Mouse (Mus musculus): ENCODE measurements around the gene Gm17332. TPM values are rescaled to one million over a fixed set of nuclear protein-coding genes. Genes with fewer than 3 reads are reported as not detected.

The Gm17332 gene
- not detected in 2 replicates for polyA plus RNA-seq (2014; fragmentation: Nextera tagmentation; extraction: Ambion mirVana)

DNA sequence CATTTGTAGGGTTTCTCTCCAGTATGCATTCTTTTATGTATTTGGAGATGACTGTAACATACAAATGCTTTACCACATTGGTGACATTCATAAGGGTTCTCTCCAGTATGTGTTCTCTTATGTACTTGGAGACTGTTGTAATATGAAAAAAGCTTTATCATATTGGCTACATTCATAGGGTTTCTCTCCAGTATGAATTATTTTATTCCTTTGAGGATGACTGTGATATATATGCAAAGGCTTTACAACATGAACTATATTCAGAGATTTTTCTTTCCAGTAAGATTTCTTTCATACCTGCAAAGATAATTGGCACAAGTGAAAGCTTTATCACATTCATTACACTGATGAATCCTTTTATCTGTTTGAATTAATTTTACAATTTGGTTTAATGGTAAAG, at the start of gene Gm17332:
TSS of gene Gm17332 (minus strand) at position 101 of the 400 bp plus-strand sequence.
- DNase-seq (ENCODE audit: low spot score) (no peak), ATAC-seq (replicated peaks; ENCODE audit: low FRiP score, low TSS enrichment, low read depth) (no peak)
- Histone ChIP-seq H3K27me3 (replicated peaks; ENCODE audit: control insufficient read depth, insufficient read depth, low read length) (no peaks in the 10 kb centered on the region), H3K4me3 (ENCODE audit: low read depth, low read length) (no peak within 1 kb of the TSS), H3K9me3 (ENCODE audit: control insufficient read depth, low read length) (0 out of 2 replicates have a peak, but pooled peaks cover 4% of the 10 kb centered on the region), H3K4me2 (ENCODE audit: low read length) (no peak within 1 kb of the TSS), H3K4me1 (replicated peaks; ENCODE audit: control insufficient read depth, insufficient read depth, low read length) (no peaks in the 10 kb centered on the region), H3K36me3 (ENCODE audit: control insufficient read depth, insufficient read depth, low read length) (no peaks in the 10 kb centered on the region), H3K27ac (ENCODE audit: low read depth) (no peak within 1 kb of the TSS), H3K9ac (ENCODE audit: low read length) (no peak within 1 kb of the TSS)

DNA sequence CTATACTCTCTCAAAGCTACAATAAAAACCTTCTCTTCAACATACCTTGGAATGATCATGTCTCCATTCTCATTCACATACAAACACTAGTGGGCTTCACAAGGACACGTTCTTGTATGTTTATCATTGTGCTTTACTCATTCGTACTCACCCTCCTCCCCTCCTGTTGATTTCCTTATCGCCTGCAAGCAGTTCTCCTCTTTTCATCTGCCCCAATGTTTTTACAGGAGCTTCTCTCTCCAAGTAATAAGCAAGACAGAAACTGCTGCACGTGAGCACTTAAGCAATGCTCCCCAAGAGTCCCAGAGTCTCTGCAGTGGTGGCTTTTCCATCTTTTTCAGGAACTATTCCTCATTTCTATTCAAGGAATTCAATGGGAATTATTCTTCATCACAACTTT, 47.7 kb upstream of the Gm17332 start:
- H3K4me1 ChIP-seq (replicated peaks; ENCODE audit: control insufficient read depth, insufficient read depth, low read length) = no peaks in the 10 kb centered on the region
- no peak overlapping the region for H3K4me3 ChIP-seq (ENCODE audit: low read depth, low read length)
- no peak overlapping the region for H3K27ac ChIP-seq (ENCODE audit: low read depth)
- H3K4me2 ChIP-seq (ENCODE audit: low read length) = no peak overlapping the region
- H3K9ac ChIP-seq (ENCODE audit: low read length) = no peak overlapping the region
- H3K36me3 ChIP-seq (ENCODE audit: control insufficient read depth, insufficient read depth, low read length) = no peaks in the 10 kb centered on the region
- no peaks in the 10 kb centered on the region for H3K27me3 ChIP-seq (replicated peaks; ENCODE audit: control insufficient read depth, insufficient read depth, low read length)
- H3K9me3 ChIP-seq (ENCODE audit: control insufficient read depth, low read length) = no peaks in the 10 kb centered on the region
- no peak for ATAC-seq (replicated peaks; ENCODE audit: low FRiP score, low TSS enrichment, low read depth)
- DNase-seq (ENCODE audit: low spot score) = no peak
- 57% methylated on average over 4 of the region's 4 CpGs for WGBS

GRCm38 (mm10) chr11:31225359-31225758, 43.1 kb upstream of the Gm17332 start:
- Histone ChIP-seq H3K36me3 (ENCODE audit: control insufficient read depth, insufficient read depth, low read length) (no peaks in the 10 kb centered on the region), H3K27me3 (replicated peaks; ENCODE audit: control insufficient read depth, insufficient read depth, low read length) (no peaks in the 10 kb centered on the region), H3K9me3 (ENCODE audit: control insufficient read depth, low read length) (no peaks in the 10 kb centered on the region), H3K9ac (ENCODE audit: low read length) (no peak overlapping the region), H3K27ac (ENCODE audit: low read depth) (no peak overlapping the region), H3K4me1 (replicated peaks; ENCODE audit: control insufficient read depth, insufficient read depth, low read length) (no peaks in the 10 kb centered on the region), H3K4me3 (ENCODE audit: low read depth, low read length) (no peak overlapping the region), H3K4me2 (ENCODE audit: low read length) (no peak overlapping the region)
- WGBS = 91% methylated on average over 1 of the region's 1 CpGs
- no peak for ATAC-seq (replicated peaks; ENCODE audit: low FRiP score, low TSS enrichment, low read depth)
- DNase-seq (ENCODE audit: low spot score) = no peak

DNA sequence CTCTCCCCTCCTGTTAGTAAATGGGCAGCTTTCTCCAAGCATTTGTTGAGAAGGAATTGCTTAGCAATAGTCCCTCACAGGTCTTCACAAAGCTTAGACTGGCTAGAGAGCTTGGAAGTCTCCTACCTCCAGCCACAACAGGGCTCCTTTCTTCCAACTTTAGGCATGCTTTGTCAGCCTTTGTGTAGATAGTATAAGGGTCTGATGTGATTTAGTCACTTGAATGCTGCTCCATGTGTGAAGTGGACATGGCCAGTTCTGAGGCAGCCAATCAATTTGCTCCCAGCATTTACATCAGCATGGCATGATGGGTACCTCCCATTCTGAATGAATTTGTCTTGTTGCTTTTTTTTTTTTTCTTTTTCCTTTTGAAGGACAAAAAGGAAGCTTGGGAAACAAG, 35.7 kb upstream of the Gm17332 start:
- H3K4me2 ChIP-seq (ENCODE audit: low read length) = no peak overlapping the region
- H3K4me1 ChIP-seq (replicated peaks; ENCODE audit: control insufficient read depth, insufficient read depth, low read length) = no peaks in the 10 kb centered on the region
- DNase-seq (ENCODE audit: low spot score) = no peak
- no peak for ATAC-seq (replicated peaks; ENCODE audit: low FRiP score, low TSS enrichment, low read depth)
- no peaks in the 10 kb centered on the region for H3K27me3 ChIP-seq (replicated peaks; ENCODE audit: control insufficient read depth, insufficient read depth, low read length)
- H3K4me3 ChIP-seq (ENCODE audit: low read depth, low read length) = no peak overlapping the region
- no peak overlapping the region for H3K9ac ChIP-seq (ENCODE audit: low read length)
- no peaks in the 10 kb centered on the region for H3K9me3 ChIP-seq (ENCODE audit: control insufficient read depth, low read length)
- no peaks in the 10 kb centered on the region for H3K36me3 ChIP-seq (ENCODE audit: control insufficient read depth, insufficient read depth, low read length)
- H3K27ac ChIP-seq (ENCODE audit: low read depth) = no peak overlapping the region

GRCm38 (mm10) chr11:31195621-31196363, 13.5 kb upstream of the Gm17332 start:
- 81% methylated on average over 3 of the region's 3 CpGs for WGBS
- Histone ChIP-seq H3K4me3 (ENCODE audit: low read depth, low read length) (no peak overlapping the region), H3K4me2 (ENCODE audit: low read length) (no peak overlapping the region), H3K4me1 (replicated peaks; ENCODE audit: control insufficient read depth, insufficient read depth, low read length) (no peaks in the 10 kb centered on the region), H3K27ac (ENCODE audit: low read depth) (no peak overlapping the region), H3K36me3 (ENCODE audit: control insufficient read depth, insufficient read depth, low read length) (no peaks in the 10 kb centered on the region), H3K9ac (ENCODE audit: low read length) (no peak overlapping the region), H3K9me3 (ENCODE audit: control insufficient read depth, low read length) (no peaks in the 10 kb centered on the region), H3K27me3 (replicated peaks; ENCODE audit: control insufficient read depth, insufficient read depth, low read length) (no peaks in the 10 kb centered on the region)
- ATAC-seq (replicated peaks; ENCODE audit: low FRiP score, low TSS enrichment, low read depth) (no peak), DNase-seq (ENCODE audit: low spot score) (no peak)

- Histone ChIP-seq H3K4me1 (replicated peaks; ENCODE audit: control insufficient read depth, insufficient read depth, low read length) (no peaks in the 10 kb centered on the region), H3K27me3 (replicated peaks; ENCODE audit: control insufficient read depth, insufficient read depth, low read length) (no peaks in the 10 kb centered on the region), H3K9me3 (ENCODE audit: control insufficient read depth, low read length) (no peaks in the 10 kb centered on the region), H3K4me3 (ENCODE audit: low read depth, low read length) (no peak overlapping the region), H3K27ac (ENCODE audit: low read depth) (no peak overlapping the region), H3K4me2 (ENCODE audit: low read length) (no peak overlapping the region), H3K36me3 (ENCODE audit: control insufficient read depth, insufficient read depth, low read length) (no peaks in the 10 kb centered on the region), H3K9ac (ENCODE audit: low read length) (no peak overlapping the region)
- 85% methylated on average over 2 of the region's 2 CpGs for WGBS
- ATAC-seq (replicated peaks; ENCODE audit: low FRiP score, low TSS enrichment, low read depth) (no peak), DNase-seq (ENCODE audit: low spot score) (no peak)
These were observed 12.5 kb upstream of the Gm17332 start for GRCm38 (mm10) chr11:31194761-31195160.

DNA sequence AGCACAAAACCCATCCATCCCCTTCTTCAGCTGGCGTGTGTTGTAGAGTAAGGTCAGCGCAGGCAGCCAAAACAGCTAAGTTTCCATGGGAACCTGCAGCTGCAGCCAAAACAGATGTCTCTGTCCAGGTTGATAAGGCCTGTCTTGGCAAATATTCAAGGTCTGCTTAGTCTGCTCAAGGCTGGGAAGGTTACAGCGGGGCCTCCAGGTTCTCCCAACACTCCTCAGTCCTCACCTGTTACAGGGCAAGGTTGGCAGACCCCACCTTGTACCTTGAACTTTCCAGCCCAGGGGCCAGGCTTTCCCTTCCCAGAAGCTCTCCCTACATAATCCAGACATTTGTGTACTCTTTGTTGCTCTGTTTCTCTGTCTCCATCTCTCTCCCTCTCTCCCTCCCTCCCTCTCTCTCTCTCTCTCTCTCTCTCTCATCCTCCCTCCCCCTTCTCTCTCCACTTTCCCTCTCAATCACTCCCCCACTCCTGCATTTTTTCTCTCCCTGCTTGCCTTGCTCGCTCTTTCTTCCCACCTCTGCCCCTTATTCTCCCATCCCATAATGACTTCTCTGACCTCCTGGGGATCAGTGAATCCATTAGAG, 12.1 kb downstream of the Gm17332 start:
- no peaks in the 10 kb centered on the region for H3K9me3 ChIP-seq (ENCODE audit: control insufficient read depth, low read length)
- H3K4me2 ChIP-seq (ENCODE audit: low read length) = peak overlapping the region; percentile 64
- H3K36me3 ChIP-seq (ENCODE audit: control insufficient read depth, insufficient read depth, low read length) = no peaks in the 10 kb centered on the region
- H3K9ac ChIP-seq (ENCODE audit: low read length) = no peak overlapping the region; the same call in 1 of the 2 replicates
- WGBS = 6% methylated on average over 4 of the region's 4 CpGs
- no peaks in the 10 kb centered on the region for H3K27me3 ChIP-seq (replicated peaks; ENCODE audit: control insufficient read depth, insufficient read depth, low read length)
- ATAC-seq (replicated peaks; ENCODE audit: low FRiP score, low TSS enrichment, low read depth) = peak; percentile 81
- H3K4me3 ChIP-seq (ENCODE audit: low read depth, low read length) = peak overlapping the region; percentile 41; the same call in 1 of the 2 replicates
- peaks cover 6% of the 10 kb centered on the region; the same call in 1 of the 2 replicates for H3K4me1 ChIP-seq (replicated peaks; ENCODE audit: control insufficient read depth, insufficient read depth, low read length)
- DNase-seq (ENCODE audit: low spot score) = peak; percentile 71
- H3K27ac ChIP-seq (ENCODE audit: low read depth) = peak overlapping the region; percentile 61; the same call in 1 of the 2 replicates

GRCm38 (mm10) chr11:31169161-31170051, 12.9 kb downstream of the Gm17332 start:
- peak overlapping the region; percentile 41 for H3K4me3 ChIP-seq (ENCODE audit: low read depth, low read length)
- peak overlapping the region; percentile 64 for H3K4me2 ChIP-seq (ENCODE audit: low read length)
- H3K4me1 ChIP-seq (replicated peaks; ENCODE audit: control insufficient read depth, insufficient read depth, low read length) = peaks cover 6% of the 10 kb centered on the region; the same call in 1 of the 2 replicates
- peak; percentile 84 for ATAC-seq (replicated peaks; ENCODE audit: low FRiP score, low TSS enrichment, low read depth)
- no peaks in the 10 kb centered on the region for H3K27me3 ChIP-seq (replicated peaks; ENCODE audit: control insufficient read depth, insufficient read depth, low read length)
- 2% methylated on average over 20 of the region's 21 CpGs for WGBS
- no peaks in the 10 kb centered on the region for H3K9me3 ChIP-seq (ENCODE audit: control insufficient read depth, low read length)
- peak overlapping the region; percentile 61 for H3K27ac ChIP-seq (ENCODE audit: low read depth)
- peak overlapping the region; percentile 8; the same call in 1 of the 2 replicates for H3K9ac ChIP-seq (ENCODE audit: low read length)
- DNase-seq (ENCODE audit: low spot score) = peak; percentile 75
- H3K36me3 ChIP-seq (ENCODE audit: control insufficient read depth, insufficient read depth, low read length) = no peaks in the 10 kb centered on the region

All from intestine, embryonic 14.5 days (tissue).